Mouse (Mus musculus) layer of hippocampus, adult 8-10 months (tissue): ENCODE measurements around the gene Aff3. TPM values are rescaled to one million over a fixed set of nuclear protein-coding genes. Genes with fewer than 3 reads are reported as not detected.

Source experiments
- DNase-seq, 2 experiments: peaks; one replicate each; pipeline ENCODE4 v3.0.0; 2022; ENCODE audit warnings: low spot score in 2 of 2
- total RNA-seq, 4 experiments: library from RNA; stranded (reverse); gene quantifications; 2 replicates each; pipeline ENCODE4 v1.2.4; 2022

Aff3 gene
- total RNA-seq, 4 experiments from 2014 or later, result 101 to 141 (median 116) TPM

- DNase-seq, result no peak
Measured at GRCm38 (mm10) chr1:38195721-38196120, 469.0 kb downstream of the Aff3 start.

GRCm38 (mm10) chr1:38186227-38186545 lies 478.6 kb downstream of the Aff3 start:
- DNase-seq, result no peak

DNA sequence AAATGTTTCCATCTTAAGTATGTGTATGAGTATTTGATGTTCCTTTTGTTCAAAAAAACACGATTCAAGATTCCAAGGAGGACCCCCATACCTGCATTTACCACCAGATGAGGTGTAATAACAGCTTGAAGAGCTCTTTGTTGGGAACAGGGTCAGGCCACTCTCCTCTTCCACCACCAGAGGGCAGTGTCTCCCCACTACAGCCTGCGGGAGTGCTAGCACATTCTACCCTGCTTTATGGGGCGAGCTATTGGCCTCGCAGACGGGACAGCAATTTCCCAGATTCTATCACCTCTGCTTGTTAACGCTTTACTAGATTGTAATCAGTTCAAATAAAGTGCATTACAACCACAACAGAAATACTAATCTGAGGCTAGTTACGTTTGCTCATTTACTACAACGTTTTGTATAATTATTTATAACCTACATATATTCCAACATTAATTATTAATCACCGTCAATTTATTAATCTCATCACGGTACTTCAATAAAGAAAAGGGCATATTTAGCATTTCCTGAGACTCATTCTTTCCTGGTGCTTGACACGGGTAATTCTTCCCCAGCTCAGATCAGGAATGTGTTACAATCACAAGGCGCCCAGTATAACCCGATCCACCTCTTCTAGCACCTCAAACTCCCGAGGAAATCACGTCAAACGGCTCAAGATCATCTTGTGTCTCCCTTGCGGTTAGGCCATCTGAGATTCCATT lies 479.1 kb downstream of the Aff3 start:
- peak; percentile 52 to 79 for DNase-seq

DNA sequence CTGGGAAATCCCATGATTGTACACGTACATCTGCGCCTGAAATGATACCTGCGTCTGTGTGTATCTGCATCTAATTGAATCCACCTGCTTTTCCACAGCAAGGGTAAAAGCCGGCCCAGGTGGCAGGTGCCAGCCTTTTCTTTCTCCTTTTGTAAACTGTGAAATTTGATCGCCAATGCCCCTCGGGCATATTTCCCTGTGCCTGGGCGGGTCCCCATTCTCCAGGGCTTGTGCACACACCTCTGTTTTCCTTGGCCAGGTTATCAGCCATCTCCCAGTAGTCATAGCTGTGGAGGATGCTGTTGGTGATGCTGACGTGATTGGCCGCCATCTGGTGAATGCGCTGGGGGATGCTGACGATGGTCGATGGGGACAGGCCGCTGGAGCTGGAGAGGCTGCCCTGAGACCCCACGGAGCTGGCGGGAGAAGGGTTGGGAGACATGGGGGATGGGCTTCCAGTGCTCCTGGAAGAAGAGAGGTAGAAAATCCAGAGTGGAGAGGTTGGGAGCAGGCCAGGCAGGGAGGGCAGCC lies 483.7 kb downstream of the Aff3 start:
- no peak for DNase-seq

DNA sequence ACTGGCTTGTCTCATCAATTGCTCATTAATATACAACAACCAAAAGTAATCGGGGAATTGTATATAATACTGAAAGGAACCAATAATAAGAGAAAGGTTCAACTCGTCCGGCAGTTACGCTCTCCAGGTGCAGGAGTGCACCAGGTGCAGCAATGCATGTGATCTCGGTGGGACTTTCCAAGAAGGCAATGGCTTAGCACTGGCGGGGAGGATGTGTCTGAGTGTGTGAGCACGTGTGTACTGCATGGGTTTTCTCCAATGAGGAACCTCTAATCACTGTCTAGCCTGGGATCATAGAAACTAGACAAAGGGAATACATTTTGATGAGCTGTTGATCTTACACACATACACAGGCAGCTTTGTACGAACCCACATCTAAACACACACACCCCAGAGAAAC lies 485.8 kb downstream of the Aff3 start:
- no peak for DNase-seq

DNA sequence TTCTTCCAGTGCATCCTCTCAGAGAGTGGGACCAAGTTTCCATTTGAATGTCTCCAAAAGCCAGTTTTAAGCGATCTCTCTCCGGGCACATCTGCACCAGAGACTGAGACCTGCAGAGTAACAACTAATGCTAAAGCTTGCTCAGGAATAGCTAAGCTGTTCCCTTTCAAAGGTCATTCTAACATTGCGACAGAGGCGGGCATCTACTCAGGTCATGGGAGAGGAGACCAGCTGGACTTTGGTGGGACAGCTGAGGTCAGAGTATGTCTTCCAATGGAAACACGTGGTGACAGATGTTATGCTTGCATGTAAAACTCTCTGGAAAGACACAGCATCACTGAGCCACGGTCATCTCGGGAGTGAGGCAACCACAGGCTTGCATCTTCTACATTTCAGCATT lies 488.7 kb downstream of the Aff3 start:
- no peak for DNase-seq

DNA sequence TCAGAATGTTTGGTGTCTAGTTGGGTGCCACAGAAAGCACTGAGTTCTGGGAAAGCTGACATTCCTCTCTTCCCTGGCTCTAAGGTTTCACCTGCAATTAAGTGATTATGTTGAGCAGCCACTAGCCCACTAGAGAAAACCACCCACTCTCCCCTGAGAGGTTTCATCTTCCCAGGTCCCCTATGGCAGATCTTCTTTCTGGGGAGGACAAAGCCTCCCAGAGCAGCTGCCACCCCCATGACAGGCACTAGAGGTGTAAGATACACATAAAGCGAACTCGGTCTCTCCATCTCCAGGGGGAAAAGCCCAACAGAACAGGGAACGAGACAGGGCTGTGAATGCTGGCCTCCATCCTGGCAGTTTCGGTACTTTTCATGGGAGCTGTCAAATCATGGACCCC lies 492.9 kb downstream of the Aff3 start:
- no peak for DNase-seq

GRCm38 (mm10) chr1:38165696-38166095 lies 499.1 kb downstream of the Aff3 start:
- DNase-seq, result no peak

DNA sequence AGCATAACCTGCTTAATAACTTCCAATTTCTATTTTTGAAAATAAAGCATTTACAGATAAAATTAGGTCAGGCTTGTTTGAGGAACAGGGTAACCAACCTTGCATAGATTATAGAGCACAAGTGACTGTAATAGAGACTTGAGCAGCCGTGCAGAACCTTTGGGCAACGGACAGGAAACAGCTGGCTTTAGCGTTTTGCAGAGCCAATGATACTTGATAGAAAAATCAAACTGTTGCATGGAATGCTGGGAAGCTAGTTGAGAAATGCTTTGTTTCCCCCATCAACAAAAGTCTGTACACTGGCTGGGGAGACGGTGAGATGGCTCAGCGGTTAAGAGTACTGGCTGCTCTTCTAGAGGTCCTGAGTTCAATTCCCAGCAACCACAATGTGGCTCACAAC lies 514.7 kb downstream of the Aff3 start:
- no peak for DNase-seq

GRCm38 (mm10) chr1:38146008-38146407 lies 518.7 kb downstream of the Aff3 start:
- no peak for DNase-seq

GRCm38 (mm10) chr1:38141371-38141770 lies 523.4 kb downstream of the Aff3 start:
- no peak for DNase-seq

DNA sequence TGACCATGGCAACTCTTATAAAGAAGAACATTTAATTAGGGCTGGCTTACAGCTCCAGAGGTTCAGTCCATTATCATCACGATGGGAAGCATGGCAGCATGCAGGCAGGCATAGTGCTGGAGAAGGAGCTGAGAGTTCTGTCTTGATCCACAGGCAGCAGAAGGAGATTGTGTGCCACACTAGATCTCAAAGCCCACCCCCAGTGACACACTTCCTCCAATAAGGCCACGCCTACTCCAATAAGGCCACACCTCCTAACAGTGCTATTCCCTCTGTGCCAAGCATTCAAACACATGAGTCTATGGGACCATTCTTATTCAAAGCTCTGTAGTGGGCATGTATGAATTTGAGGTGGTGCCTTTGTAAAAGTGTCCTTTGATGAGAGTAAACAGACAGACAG lies 523.8 kb downstream of the Aff3 start:
- DNase-seq, result no peak

GRCm38 (mm10) chr1:38139396-38139795 lies 525.4 kb downstream of the Aff3 start:
- DNase-seq, result no peak

- DNase-seq, result no peak
Measured at GRCm38 (mm10) chr1:38132942-38133341, 531.8 kb downstream of the Aff3 start.

DNA sequence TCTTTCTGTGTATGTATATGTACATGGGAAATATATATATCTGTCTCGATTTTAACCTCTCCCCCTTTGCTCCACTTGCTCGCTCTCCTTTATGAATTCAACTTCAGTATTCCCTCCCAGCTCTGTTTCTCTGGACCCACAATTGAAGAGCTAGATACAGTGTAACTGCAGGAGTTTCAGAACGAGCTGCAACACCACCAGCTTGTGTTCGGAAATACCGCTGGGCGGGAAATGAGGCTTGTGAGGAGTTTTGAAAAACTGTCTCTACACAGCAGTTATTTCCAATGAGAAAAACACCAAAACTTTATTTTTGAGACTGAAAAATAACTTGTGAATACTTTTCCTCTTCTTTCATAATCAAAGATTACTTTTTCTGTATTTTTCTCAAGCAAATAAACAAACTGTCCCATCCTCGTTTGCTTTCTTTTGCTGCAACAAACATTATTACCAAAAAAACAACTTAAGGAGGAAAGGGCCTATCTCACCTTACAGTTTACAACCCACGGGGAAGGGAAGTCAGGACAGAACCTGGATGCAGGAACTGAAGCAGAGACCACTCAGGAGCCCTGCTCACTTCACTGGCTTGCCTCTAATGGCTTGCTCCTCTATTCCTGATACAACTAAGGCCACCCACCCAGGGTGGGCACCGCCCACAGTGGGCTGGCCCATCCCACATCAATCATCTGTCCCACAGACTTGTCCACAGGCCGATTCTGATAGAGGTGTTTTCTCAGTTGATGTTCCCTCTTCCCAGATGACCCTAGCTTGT lies 533.9 kb downstream of the Aff3 start:
- no peak for DNase-seq

- peak; percentile 87 to 93 for DNase-seq
Measured at GRCm38 (mm10) chr1:38129501-38130267, 535.1 kb downstream of the Aff3 start, which contains the start of gene Rev1. Rev1 (minus strand) TSS chr1:38129801.

DNA sequence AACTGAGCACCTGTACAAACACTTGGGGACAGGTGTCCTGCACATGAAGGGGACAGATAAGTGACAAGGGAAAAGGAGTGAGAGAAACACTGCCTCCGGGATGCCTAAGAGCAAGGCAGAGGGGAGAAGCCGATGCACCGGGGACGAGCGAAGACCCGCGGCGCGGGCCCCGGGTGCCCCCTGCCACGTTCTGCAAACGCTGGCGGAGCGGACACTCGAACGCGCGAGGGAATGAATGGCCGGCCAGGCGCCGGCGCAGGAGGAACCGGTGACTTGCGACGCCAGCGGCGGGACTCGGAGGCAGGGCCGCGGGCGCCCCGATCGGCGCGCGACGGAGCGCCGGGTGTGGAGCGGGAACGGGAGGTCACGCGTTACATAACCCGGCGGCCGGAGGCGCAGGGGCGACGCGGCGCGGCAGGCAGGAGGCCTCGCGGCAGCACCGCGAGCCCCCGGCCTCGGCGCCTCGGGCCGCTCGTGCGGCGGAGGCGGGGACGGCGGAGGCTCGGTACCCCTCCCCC lies 535.8 kb downstream of the Aff3 start:
- peak; percentile 32 for DNase-seq

Other genes starting within 250 kb of the Aff3 start
- gene Lonrf2, start 171.8 kb upstream of the Aff3 start, total RNA-seq, result 100 to 1,000 TPM in 2 of 4 experiments, 10 to 100 TPM in 2; 96.0 to 117 (median 106) TPM
- gene Chst10, start 233.2 kb upstream of the Aff3 start, total RNA-seq, result 10 to 100 TPM; 44.0 to 59.8 (median 53.0) TPM